Mouse (Mus musculus) layer of hippocampus, postnatal 10 days (tissue): ENCODE results near the gene Fam83f. TPM values are rescaled to one million over a fixed set of nuclear protein-coding genes. Genes with fewer than 3 reads are reported as not detected.

Source experiments
- DNase-seq, 2 experiments: peaks; one replicate each; pipeline ENCODE4 v3.0.0; 2021; ENCODE audit warnings: low spot score in 2 of 2
- microRNA-seq, 2 experiments: library from miRNA; unstranded; fragments of <30 nt; microRNA quantifications; one replicate each; pipeline ENCODE4 v1.2.0; 2021
- total RNA-seq, 2 experiments: library from RNA; stranded (reverse); gene quantifications; 2 replicates each; pipeline ENCODE4 v1.2.3; 2021

The Fam83f gene
- total RNA-seq, 2 experiments from 2014 or later, result 0.11 to 0.13 TPM

- no peak for DNase-seq
Observed at GRCm38 (mm10) chr15:80738244-80738643, 66.6 kb downstream of the Fam83f start.

- no peak for DNase-seq
Observed at GRCm38 (mm10) chr15:80739972-80740371, 68.3 kb downstream of the Fam83f start.

GRCm38 (mm10) chr15:80741836-80742235, 70.2 kb downstream of the Fam83f start:
- no peak for DNase-seq

- DNase-seq, result no peak
Observed at GRCm38 (mm10) chr15:80742991-80743474, 71.4 kb downstream of the Fam83f start.

- no peak for DNase-seq
Observed at GRCm38 (mm10) chr15:80743606-80744005, 72.0 kb downstream of the Fam83f start.

- DNase-seq, result no peak
Observed at GRCm38 (mm10) chr15:80744667-80745422, 73.2 kb downstream of the Fam83f start.

GRCm38 (mm10) chr15:80748979-80749378, 77.3 kb downstream of the Fam83f start:
- DNase-seq, result no peak

Small RNAs within 50 kb of the gene (microRNA-seq; reads per million reads assigned to microRNA genes)
- 0 reads per million in 2 experiments for gene Mir6957

Other genes with a start within 250 kb of the Fam83f start
- not detected for gene Enthd1, start 106.7 kb upstream of the Fam83f start, total RNA-seq
- under 1 TPM; 0.59 to 0.78 TPM for gene Grap2, start 99.3 kb upstream of the Fam83f start, total RNA-seq
- gene Tnrc6b, start 39.5 kb downstream of the Fam83f start, total RNA-seq, result 100 to 1,000 TPM; 106 to 112 TPM